Mouse (Mus musculus) B cell, adult 2 months (primary cell): Measurements from ENCODE around the gene Igf1r.
A peak's percentile ranks its signal among the peaks of the same experiment; 100 is the strongest.

Experiments
- DNase-seq, 2 experiments: peaks; one replicate each; pipeline ENCODE4 v3.0.0; 2022

Igf1r gene

GRCm38 (mm10) chr7:67952777-67953700 is at the start of gene Igf1r:
Gene Igf1r, plus strand, starts transcription at chr7:67952827.
- peak; percentile 45 to 55 for DNase-seq

- no peak for DNase-seq
Measured at GRCm38 (mm10) chr7:67906358-67906757, 46.3 kb upstream of the Igf1r start.

- no peak for DNase-seq
Measured at GRCm38 (mm10) chr7:67907786-67908400, 44.7 kb upstream of the Igf1r start.

DNA sequence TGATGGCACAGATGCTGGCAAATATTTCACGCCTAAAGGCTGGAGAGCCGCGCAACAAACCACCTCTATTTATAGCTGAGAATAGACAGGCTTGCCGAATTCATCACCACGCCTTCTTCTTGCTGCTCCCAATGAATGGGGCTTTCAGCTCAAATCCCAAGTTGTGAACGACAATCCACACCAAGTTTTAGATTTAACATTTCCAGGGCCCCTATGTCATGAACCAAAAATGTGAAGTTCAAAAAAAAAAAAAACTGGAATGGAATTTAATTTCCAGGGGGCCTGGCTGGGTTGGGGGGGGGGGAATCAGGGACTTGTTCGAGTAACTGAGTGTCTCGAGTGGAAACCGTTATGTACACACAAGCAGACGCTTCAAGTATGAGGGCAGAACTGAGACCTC is 42.1 kb upstream of the Igf1r start:
- DNase-seq = no peak

GRCm38 (mm10) chr7:67910947-67911346 is 41.7 kb upstream of the Igf1r start:
- DNase-seq = no peak

GRCm38 (mm10) chr7:67911841-67912240 is 40.8 kb upstream of the Igf1r start:
- no peak for DNase-seq

- no peak for DNase-seq
Measured at GRCm38 (mm10) chr7:67916960-67917359, 35.7 kb upstream of the Igf1r start.

DNA sequence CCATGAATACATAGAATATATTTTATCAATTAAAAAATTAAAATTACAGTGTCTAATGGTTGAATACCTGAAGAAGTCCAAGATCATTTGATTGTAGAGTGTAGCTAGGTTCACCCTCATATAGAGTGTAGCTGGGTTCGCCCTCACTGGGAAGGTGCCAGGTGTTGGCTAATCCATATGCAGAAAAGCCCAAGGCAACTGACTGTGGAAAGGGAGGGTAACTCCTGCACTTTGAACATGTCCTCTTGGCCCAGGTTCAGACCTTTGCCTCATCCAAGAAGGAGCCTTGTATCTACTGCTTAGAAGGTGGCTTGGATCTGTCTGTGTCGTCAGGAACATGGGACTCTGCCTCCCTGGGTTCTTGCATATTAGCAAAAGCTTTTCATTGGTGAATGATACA is 34.9 kb upstream of the Igf1r start:
- DNase-seq = no peak

DNA sequence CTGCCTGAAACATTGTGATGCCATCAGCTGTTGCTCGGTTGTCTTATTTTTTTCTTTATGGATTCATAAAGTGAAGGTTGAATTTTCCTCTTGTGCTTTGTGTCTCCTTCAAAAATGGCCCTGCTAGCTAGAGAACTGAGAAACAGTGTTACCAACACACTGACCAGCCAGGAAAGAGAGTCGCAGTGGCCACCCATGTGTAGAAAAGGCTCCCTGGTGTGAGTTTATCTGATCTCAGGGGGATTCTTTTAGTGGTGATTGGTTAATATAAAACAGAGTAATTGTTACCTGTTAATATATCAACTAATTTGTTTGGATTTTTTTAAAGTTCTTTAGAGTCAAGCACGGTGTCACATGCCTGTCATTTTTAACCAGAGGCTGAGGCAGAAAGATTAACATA is 33.2 kb upstream of the Igf1r start:
- DNase-seq = no peak

DNA sequence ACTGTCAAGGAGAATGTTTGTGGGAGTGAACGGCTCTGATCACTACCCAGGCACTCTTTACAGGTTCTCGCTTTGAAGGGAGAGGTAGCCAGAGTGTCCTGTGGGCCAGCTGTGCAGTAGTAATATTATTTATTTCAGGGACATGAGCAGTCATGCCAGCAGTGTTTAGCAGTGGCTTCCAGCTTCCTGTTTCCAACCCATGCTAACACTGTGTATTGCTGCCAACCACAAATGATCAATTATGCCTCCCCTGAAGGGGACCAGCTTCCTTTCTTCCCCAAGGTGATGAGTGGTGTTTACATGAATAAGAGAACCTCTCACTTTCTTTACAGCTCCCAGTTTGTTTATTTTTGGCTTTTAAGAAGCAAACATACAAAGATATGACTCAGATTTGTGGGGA is 28.4 kb upstream of the Igf1r start:
- no peak for DNase-seq

DNA sequence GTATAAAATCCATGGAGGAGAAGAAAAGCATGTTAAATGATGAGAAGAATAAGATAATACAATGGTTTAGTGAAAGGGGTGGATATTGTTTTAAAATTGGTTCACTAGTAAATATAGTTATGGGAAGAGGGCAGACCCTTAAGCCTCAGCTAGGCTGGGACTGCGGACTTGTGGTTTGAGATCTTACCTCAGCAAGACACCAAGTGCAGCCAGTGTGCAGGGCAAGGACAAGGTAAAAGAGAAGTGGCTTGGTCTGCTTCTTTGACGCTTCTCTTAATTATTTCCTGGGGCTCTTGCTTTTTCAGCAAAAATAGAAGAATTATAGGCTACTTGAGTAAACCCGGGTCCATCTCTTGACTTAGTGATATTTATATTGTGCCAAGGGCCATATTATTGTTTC is 22.5 kb upstream of the Igf1r start:
- no peak for DNase-seq

- no peak for DNase-seq
Measured at GRCm38 (mm10) chr7:67936801-67937200, 15.8 kb upstream of the Igf1r start.

- DNase-seq = no peak
Measured at GRCm38 (mm10) chr7:67943805-67944204, 8.8 kb upstream of the Igf1r start.

GRCm38 (mm10) chr7:67946901-67947300 is 5.7 kb upstream of the Igf1r start:
- DNase-seq = no peak

DNA sequence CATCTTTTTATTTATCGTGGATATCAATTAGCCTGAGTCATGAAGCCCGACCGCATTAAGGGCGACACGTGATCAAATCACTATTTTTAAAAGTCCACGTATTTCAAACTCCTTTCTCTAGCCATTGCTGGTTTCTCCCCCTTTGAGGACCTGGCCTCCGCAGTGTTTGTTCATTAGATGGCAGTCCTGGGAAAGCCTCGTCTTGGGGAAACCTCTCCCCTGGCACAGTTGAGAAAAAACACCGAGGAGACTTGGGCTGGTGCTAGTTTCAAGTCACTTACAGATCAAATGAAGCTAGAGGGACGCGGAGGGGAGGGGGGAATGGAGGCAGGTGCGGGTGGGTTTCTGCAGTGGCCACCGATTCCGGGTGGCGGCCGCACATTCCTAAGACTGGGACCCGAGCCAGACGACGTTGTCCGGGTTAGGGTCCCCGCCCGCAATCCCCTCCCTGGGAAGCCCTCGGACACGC is 2.2 kb upstream of the Igf1r start:
- DNase-seq = peak in 1 of 2 experiments; percentile 10

GRCm38 (mm10) chr7:67950815-67951531 is 1.7 kb upstream of the Igf1r start:
- DNase-seq = peak; percentile 68 to 74

- DNase-seq = peak; percentile 64 to 68
Measured at GRCm38 (mm10) chr7:67951532-67952035, 1.0 kb upstream of the Igf1r start.

DNA sequence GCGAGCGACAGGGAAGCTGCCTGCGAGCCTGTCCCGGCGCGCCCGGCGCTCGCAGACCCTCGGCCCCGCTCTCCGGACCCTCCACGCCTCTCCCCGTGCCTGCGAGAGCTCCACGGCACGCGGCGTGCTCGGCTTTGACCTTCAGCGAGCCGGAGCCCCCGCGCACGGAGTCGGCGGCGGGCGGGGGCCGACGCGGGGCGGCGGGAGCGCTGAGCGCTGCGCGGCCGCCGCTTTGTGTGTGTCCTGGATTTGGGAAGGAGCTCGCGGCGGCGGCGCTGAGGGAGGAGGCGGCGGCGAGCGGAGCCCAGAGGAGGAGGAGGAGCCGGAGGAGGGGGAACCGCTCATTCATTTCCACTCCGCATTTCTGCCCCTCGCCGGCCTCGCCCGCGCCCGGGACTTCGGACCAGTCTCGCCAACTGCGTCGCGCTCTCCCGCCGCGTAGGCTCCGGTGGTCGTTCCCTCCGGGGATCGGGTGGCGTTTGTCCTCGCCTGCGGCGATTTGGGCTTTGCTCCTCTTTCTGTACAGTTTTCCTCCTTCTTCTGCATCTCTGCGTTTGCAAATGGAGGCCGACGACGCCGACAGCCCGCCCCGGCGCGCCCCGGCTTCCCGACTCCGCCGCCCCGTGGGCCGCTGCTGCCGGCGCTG is 468 bp upstream of the Igf1r start:
- peak; percentile 38 to 45 for DNase-seq

DNA sequence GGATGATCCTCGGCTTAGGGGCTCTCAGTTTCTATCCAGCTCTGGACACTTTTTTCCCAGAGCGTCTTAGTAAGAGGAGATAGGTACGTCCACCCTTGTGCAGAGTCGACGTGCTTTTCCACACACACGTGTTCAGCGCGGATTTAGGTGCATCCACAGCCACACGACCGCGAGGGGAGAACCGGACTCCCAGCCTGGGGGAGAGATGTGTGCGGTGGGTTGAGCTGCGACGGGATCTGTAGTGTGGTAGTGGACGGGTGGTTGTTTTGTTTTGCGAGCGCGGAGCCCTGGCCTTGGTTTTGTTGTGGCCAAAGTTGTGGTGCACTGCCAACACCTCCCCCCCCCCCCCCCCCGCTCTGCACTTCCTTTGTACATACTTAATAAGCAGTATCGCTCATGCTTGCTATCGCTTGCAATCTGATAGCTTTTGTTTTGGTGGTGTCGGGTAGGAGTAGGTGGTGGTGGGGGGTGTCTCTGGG is 1.2 kb downstream of the Igf1r start:
- peak; percentile 14 to 30 for DNase-seq

- DNase-seq = no peak
Measured at GRCm38 (mm10) chr7:67954591-67955185, 2.1 kb downstream of the Igf1r start.

- DNase-seq = no peak
Measured at GRCm38 (mm10) chr7:67955276-67955675, 2.6 kb downstream of the Igf1r start.

DNA sequence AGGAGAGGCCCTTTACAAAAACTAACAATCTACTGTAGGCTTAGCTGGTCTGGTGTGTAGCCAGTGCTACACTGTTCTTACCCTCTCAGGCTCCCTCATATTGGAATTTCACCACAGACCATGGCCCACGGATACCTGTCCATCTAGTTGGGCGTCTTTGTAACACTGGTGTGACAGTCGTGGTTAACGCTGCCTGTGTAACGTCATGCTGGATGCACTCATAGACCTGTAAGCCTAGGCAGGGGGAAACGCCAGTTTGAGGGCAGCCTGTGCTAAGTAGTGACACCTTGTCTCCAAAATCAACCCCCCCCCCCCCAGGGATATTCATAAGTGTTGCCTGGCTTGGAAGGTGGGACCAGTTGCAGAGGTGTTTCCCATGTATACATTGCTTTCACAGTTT is 4.7 kb downstream of the Igf1r start:
- DNase-seq = no peak
